Mouse (Mus musculus): ENCODE measurements around the gene Hs2st1.

DNA sequence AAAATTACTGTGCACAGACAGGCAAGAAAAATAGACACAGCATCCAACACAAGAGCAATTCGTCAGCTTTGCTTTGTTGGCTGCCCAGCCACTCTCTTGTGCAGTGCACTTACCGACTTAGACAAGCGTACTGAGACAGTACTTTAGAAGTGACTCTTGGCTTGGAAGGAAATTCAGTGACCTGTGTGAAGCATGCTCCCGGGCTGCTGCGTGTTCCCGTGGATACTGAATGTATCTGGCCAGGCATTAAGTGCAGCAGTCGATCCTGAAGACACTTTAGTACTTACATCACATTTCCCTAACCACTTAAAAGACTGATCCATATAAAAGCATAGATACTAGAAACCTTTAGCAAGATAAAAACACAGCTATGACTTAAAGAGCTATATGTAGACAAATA lies 68.1 kb downstream of the Hs2st1 start:
- TF ChIP-seq CTCF (IDR thresholded peaks at IDR 0.05; ENCODE audit: insufficient read depth, low read depth, low read length) (no peak), POLR2A (IDR thresholded peaks at IDR 0.05; ENCODE audit: insufficient read depth, low read depth, low read length) (no peak)

All from olfactory bulb, adult 2 months (tissue).